Mouse (Mus musculus) hindbrain, embryonic 13.5 days (tissue): Measurements from ENCODE around the gene Psg26. TPM values are rescaled to one million over a fixed set of nuclear protein-coding genes. Genes with fewer than 3 reads are reported as not detected.
"Not testable (repeated sequence)": the region's sequence is repeated elsewhere in the genome, so short reads cannot be mapped to it uniquely, and the experiment has no call there.

ENCODE experiments used
- ATAC-seq: fragments of 200-750 bp; cut with Nextera tagmentation; 2 replicates; pipeline ENCODE4 v1.8.0; 2017; ENCODE audit warnings: moderate TSS enrichment; ENCODE audit not compliant: low FRiP score
- H3K27ac ChIP-seq: fragments of 300-500 bp; sonication (generic); 2 replicates; pipeline ENCODE4 v1.5.1; 2015; ENCODE audit warnings: inconsistent platforms, mild to moderate bottlenecking, moderate library complexity
- H3K27me3 ChIP-seq: fragments of 300-500 bp; sonication (generic); 2 replicates; pipeline ENCODE4 v1.6.1; 2015; ENCODE audit warnings: mild to moderate bottlenecking, inconsistent platforms
- H3K36me3 ChIP-seq: fragments of 300-500 bp; sonication (generic); 2 replicates; pipeline ENCODE4 v1.6.1; 2015; ENCODE audit warnings: mild to moderate bottlenecking, inconsistent platforms
- H3K4me1 ChIP-seq: fragments of 300-500 bp; sonication (generic); replicated peaks from 2 replicates; pipeline ENCODE4 v1.6.1; 2015; ENCODE audit warnings: inconsistent platforms
- H3K4me2 ChIP-seq: fragments of 300-500 bp; sonication (generic); 2 replicates; pipeline ENCODE4 v1.6.1; 2015; ENCODE audit warnings: inconsistent platforms, mild to moderate bottlenecking, moderate library complexity
- H3K4me3 ChIP-seq: fragments of 300-500 bp; sonication (generic); 2 replicates; pipeline ENCODE4 v1.5.1; 2015; ENCODE audit warnings: mild to moderate bottlenecking, inconsistent platforms
- H3K9ac ChIP-seq: fragments of 300-500 bp; sonication (generic); 2 replicates; pipeline ENCODE4 v1.6.1; 2015; ENCODE audit warnings: mild to moderate bottlenecking, inconsistent platforms
- H3K9me3 ChIP-seq: fragments of 300-500 bp; sonication (generic); 2 replicates; pipeline ENCODE4 v1.6.1; 2016; ENCODE audit warnings: inconsistent platforms
- WGBS: fragments of 180-500 bp; shearing (Covaris S2); methylation state at CpG from one replicate; pipeline ENCODE4 v1.1.7; 2015; 5-methylcytosine and 5-hydroxymethylcytosine counted together
- polyA plus RNA-seq: library from polyadenylated mRNA; unstranded; fragments of >200 nt; fragmentation: Nextera tagmentation; extraction: Ambion mirVana; gene quantifications from 2 replicates; pipeline ENCODE4 v1.2.1, GENCODE M21; 2015

The Psg26 gene
- not detected in 2 replicates for polyA plus RNA-seq

DNA sequence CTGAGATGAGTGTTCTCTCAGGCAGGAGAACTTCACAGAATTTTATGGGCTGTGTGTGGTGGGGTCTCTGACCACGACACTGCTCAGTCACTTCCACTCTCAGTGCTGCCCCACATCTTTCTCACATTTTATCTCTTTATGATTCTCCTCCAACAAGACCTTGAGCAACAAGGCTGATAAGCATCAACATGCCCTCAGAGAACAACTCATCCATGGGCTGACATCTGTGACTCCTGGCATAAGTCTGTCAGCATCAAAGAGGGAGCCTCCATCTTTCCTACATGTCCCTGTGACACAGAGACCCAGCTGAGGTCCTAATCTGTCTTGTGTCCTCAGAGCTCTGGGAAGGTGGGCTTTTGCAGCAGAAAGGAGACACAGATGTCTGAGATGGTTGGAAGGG is at the start of gene Psg26:
Psg26 (minus strand) TSS at position 101 of the 400 bp plus-strand sequence.
- H3K4me1 ChIP-seq, result no peaks in the 10 kb centered on the region
- 64% methylated on average over 1 of the region's 1 CpGs for WGBS
- no peak within 1 kb of the TSS for H3K4me3 ChIP-seq
- no peak within 1 kb of the TSS for H3K27ac ChIP-seq
- H3K9me3 ChIP-seq, result peaks cover 19% of the 10 kb centered on the region
- H3K4me2 ChIP-seq, result no peak within 1 kb of the TSS
- no peaks in the 10 kb centered on the region for H3K36me3 ChIP-seq
- ATAC-seq, result no peak
- H3K27me3 ChIP-seq, result no peaks in the 10 kb centered on the region
- H3K9ac ChIP-seq, result no peak within 1 kb of the TSS

- H3K27me3 ChIP-seq, result no peaks in the 10 kb centered on the region
- ATAC-seq, result no peak
- H3K27ac ChIP-seq, result no peak overlapping the region
- no peak overlapping the region for H3K4me3 ChIP-seq
- H3K4me1 ChIP-seq, result no peaks in the 10 kb centered on the region
- H3K9ac ChIP-seq, result no peak overlapping the region
- no peaks in the 10 kb centered on the region for H3K36me3 ChIP-seq
- H3K9me3 ChIP-seq, result peaks cover 3% of the 10 kb centered on the region
- 57% methylated on average over 3 of the region's 3 CpGs for WGBS
- H3K4me2 ChIP-seq, result no peak overlapping the region
Measured at GRCm38 (mm10) chr7:18533420-18533819, 49.4 kb upstream of the Psg26 start.

DNA sequence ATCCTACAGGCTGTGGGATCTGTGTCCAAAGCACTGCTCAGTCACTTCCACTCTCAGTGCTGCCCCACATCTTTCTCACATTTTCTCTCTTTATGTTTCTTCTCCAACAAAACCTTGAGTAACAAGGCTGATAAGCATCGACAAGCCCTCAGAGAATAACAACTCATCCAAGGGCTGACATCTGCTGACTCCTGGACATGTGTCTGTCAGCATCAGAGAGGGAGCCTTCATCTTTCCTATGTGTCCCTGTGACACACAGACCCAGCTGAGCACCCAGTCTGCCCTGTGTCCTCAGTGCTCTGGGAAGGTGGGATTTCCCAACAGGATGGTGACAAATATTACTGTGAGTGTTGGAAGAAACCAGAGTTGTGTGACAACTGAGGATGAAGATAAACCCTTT is 48.2 kb upstream of the Psg26 start, which contains the start of gene Psg25:
Psg25 (minus strand) TSS at position 101 of the 400 bp plus-strand sequence.
- Histone ChIP-seq H3K4me3 (no peak within 1 kb of the TSS), H3K9me3 (no peaks in the 10 kb centered on the region; the same call in 1 of the 2 replicates), H3K27ac (no peak within 1 kb of the TSS), H3K9ac (no peak within 1 kb of the TSS), H3K4me1 (no peaks in the 10 kb centered on the region), H3K27me3 (no peaks in the 10 kb centered on the region), H3K36me3 (no peaks in the 10 kb centered on the region), H3K4me2 (no peak within 1 kb of the TSS)
- ATAC-seq, result no peak
- 95% methylated on average over 1 of the region's 1 CpGs for WGBS

DNA sequence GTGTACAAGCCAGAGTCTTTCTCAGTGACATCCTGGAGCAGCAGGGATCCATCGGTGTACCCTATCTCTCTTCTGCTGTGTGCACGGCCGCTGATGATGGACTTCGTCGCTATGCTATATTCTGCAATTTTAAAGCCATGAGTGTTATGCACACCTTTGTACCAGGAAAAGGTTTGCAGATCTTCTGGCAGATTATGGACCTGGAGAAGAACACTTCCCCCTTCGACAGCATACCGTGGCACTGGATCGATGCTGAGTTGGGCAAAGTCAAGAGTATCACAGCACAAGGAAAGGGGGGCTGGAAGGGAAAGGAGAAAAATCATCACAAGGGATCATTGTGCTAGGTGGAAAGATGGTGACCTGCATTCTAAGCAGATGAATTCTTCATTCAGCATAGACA is 40.7 kb upstream of the Psg26 start:
- no peaks in the 10 kb centered on the region for H3K27me3 ChIP-seq
- no peaks in the 10 kb centered on the region for H3K4me1 ChIP-seq
- H3K9me3 ChIP-seq, result peaks cover 4% of the 10 kb centered on the region; the same call in 1 of the 2 replicates
- no peak overlapping the region for H3K4me2 ChIP-seq
- no peak overlapping the region for H3K9ac ChIP-seq
- no peak for ATAC-seq
- no peaks in the 10 kb centered on the region for H3K36me3 ChIP-seq
- WGBS, result 96% methylated on average over 8 of the region's 8 CpGs
- H3K4me3 ChIP-seq, result no peak overlapping the region
- H3K27ac ChIP-seq, result no peak overlapping the region

GRCm38 (mm10) chr7:18512848-18513247 is 28.9 kb upstream of the Psg26 start:
- H3K36me3 ChIP-seq, H3K4me1 ChIP-seq, H3K9ac ChIP-seq, H3K27me3 ChIP-seq, ATAC-seq, H3K4me2 ChIP-seq, H3K27ac ChIP-seq, H3K4me3 ChIP-seq, H3K9me3 ChIP-seq: not testable (repeated sequence)

DNA sequence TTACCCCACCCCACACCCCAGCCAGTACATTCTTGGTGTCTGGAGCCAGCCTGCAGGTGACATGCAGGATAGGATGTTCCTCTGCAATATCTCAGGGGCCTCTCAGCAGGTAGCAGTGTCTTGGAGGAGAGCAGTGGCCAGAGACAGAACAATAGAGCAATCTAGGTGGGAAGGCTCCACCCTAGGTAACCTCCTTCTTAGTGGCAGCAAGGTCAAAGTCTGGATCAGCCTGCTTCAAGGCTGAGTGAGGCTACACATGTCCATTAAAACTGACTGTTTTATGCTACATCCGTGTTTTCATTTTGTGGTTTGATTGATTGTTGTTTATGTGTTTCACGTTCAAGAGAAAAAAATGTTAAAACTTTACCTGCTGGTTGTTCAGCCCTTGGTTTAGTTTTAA is 28.4 kb upstream of the Psg26 start:
- H3K9ac ChIP-seq, H3K27ac ChIP-seq, H3K36me3 ChIP-seq, H3K4me3 ChIP-seq, H3K4me2 ChIP-seq, ATAC-seq, H3K27me3 ChIP-seq, H3K4me1 ChIP-seq, H3K9me3 ChIP-seq: not testable (repeated sequence)
- 57% methylated on average over 2 of the region's 2 CpGs for WGBS

DNA sequence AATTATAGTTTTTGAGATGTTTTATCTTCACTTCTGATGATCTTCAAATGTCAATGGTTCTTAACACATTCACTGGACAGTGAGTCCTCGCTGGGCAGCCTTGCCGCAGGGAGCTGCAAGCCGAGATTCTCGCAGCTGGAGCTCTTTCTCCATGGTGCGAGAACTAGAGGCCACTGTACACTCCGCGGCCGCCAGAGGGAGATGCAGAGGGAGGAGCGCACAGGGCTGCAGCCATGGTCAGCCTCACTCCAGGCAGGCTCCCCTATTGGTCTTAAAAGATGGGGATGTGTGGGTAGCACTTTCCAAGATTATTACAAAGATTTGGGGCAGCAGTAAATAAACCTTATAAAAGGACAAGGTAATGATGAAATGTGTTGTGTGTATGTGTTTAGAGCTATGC is 27.5 kb upstream of the Psg26 start:
- Histone ChIP-seq H3K4me1 (no peaks in the 10 kb centered on the region), H3K9ac (no peak overlapping the region), H3K4me3 (no peak overlapping the region), H3K4me2 (no peak overlapping the region), H3K9me3 (no peaks in the 10 kb centered on the region), H3K36me3 (no peaks in the 10 kb centered on the region), H3K27ac (no peak overlapping the region), H3K27me3 (no peaks in the 10 kb centered on the region)
- ATAC-seq, result no peak
- 28% methylated on average over 9 of the region's 9 CpGs for WGBS

DNA sequence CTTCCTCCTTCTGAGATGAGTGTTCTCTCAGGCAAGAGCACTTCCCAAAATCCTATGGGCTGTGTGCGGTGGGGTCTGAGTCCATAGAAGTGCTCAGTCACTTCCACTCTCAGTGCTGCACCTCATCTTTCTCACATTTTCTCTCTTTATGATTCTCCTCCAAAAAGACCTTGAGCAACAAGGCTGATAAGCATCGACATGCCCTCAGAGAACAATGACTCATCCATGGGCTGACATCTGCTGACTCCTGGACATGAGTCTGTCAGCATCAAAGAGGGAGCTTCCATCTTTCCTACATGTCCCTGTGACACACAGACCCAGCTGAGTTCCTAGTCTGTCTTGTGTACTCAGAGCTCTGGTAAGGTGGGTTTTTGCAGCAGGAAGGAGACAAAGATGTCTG is 52.0 kb downstream of the Psg26 start, which contains the start of gene Psg28:
Psg28 (minus strand) TSS at position 101 of the 400 bp plus-strand sequence.
- not testable (repeated sequence) for H3K27me3 ChIP-seq, H3K9ac ChIP-seq, H3K4me1 ChIP-seq, H3K4me2 ChIP-seq, H3K4me3 ChIP-seq, ATAC-seq, H3K27ac ChIP-seq, H3K36me3 ChIP-seq
- peaks cover 28% of the 10 kb centered on the region for H3K9me3 ChIP-seq
- 87% methylated on average over 2 of the region's 2 CpGs for WGBS

Other genes with a start within 250 kb of the Psg26 start
- not detected in 2 replicates for gene Mill1, start 238.8 kb downstream of the Psg26 start, polyA plus RNA-seq
- not detected in 2 replicates for gene Psg18, start 129.2 kb downstream of the Psg26 start, polyA plus RNA-seq
- 0.13 TPM in 1 of 2 replicates, not detected in the other for gene Psg28, start 52.1 kb downstream of the Psg26 start, polyA plus RNA-seq
- not detected in 2 replicates for gene Psg25, start 48.1 kb upstream of the Psg26 start, polyA plus RNA-seq
- not detected in 2 replicates for gene Psg27, start 83.1 kb upstream of the Psg26 start, polyA plus RNA-seq
- not detected in 2 replicates for gene Psg23, start 132.3 kb upstream of the Psg26 start, polyA plus RNA-seq
- gene Psg21, start 172.5 kb upstream of the Psg26 start, polyA plus RNA-seq, result not detected in 2 replicates
- gene Psg20, start 202.0 kb upstream of the Psg26 start, polyA plus RNA-seq, result not detected in 2 replicates
- not detected in 2 replicates for gene Psg22, start 233.9 kb upstream of the Psg26 start, polyA plus RNA-seq